Mouse (Mus musculus): ENCODE measurements at regions not wholly inside any gene's neighbourhood (a gene's known extent, or its start where the extent isn't known, plus 50 kb on each side); places are given as distances from the start of the nearest gene placed in this dataset.

DNA sequence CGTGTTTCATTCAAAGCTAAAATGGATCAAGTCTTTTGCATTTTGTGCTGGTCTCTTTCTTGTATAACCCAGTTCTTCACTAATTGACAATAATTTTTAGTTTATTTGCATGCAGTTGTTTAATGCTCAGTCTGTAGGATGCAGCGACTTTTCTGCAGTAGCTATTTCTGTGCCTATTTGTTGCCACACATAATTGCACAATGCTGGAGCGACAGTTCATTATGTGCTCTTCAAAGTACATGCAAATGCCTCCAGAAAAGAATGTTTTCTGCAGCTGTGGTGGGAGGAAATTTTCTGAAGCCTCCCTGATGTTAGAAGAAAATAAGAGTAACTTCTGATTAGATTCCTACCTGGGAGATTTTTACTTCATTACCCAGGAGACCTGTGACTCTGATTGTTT is 491.3 kb downstream of the D3Ertd751e start:
- no peak for TF ChIP-seq HCFC1 (IDR thresholded peaks at IDR 0.05; ENCODE audit: low read depth, low read length)
- TF ChIP-seq MEF2A (IDR thresholded peaks at IDR 0.05; ENCODE audit: borderline replicate concordance, low read depth, low read length) = no peak
- TF ChIP-seq TCF12 (IDR thresholded peaks at IDR 0.05; ENCODE audit: low read depth, low read length) = no peak
- TF ChIP-seq ZNF384 (IDR thresholded peaks at IDR 0.05; ENCODE audit: low read depth, low read length) = no peak
- no peak for TF ChIP-seq MYC (IDR thresholded peaks at IDR 0.05; ENCODE audit: low read depth, low read length)
- TF ChIP-seq IRF4 (IDR thresholded peaks at IDR 0.05; ENCODE audit: low read depth, low read length) = no peak
- TF ChIP-seq KAT2A (IDR thresholded peaks at IDR 0.05; ENCODE audit: insufficient replicate concordance, low read length) = no peak
- no peak for TF ChIP-seq POLR2A (IDR thresholded peaks at IDR 0.05; ENCODE audit: low read depth, low read length)
- TF ChIP-seq MAZ (IDR thresholded peaks at IDR 0.05; ENCODE audit: low read depth, low read length) = no peak
- no peak for TF ChIP-seq USF1 (IDR thresholded peaks at IDR 0.05; ENCODE audit: low read depth, low read length)
- TF ChIP-seq ETS1 (conservative IDR thresholded peaks at IDR 0.05; ENCODE audit: low read depth, low read length) = no peak
- TF ChIP-seq TBP (conservative IDR thresholded peaks at IDR 0.05; ENCODE audit: low read depth, low read length) = no peak
- TF ChIP-seq NELFE (IDR thresholded peaks at IDR 0.05; ENCODE audit: low read depth, low read length) = no peak
- TF ChIP-seq MAX (IDR thresholded peaks at IDR 0.05; ENCODE audit: low read length) = no peak
- TF ChIP-seq MAFK (IDR thresholded peaks at IDR 0.05; ENCODE audit: insufficient replicate concordance, low read length) = no peak
- no peak for TF ChIP-seq JUN (IDR thresholded peaks at IDR 0.05; ENCODE audit: insufficient read depth, low read depth, low read length)
- TF ChIP-seq CHD1 (IDR thresholded peaks at IDR 0.05; ENCODE audit: low read depth, low read length) = no peak
- TF ChIP-seq EP300 (IDR thresholded peaks at IDR 0.05; ENCODE audit: low read length) = no peak
- no peak for TF ChIP-seq BHLHE40 (IDR thresholded peaks at IDR 0.05; ENCODE audit: low read depth, low read length)
- in situ Hi-C loops (cut with MboI; ENCODE audit: low pct_ligation_motif_present, low pct_unique_long_range_greater_than_20kb, low sequenced_read_pairs) (no loop called here), dilution Hi-C loops (cut with MboI; ENCODE audit: extremely low pct_ligation_motif_present, extremely low pct_unique_long_range_greater_than_20kb, low sequenced_read_pairs) (no loop called here)

DNA sequence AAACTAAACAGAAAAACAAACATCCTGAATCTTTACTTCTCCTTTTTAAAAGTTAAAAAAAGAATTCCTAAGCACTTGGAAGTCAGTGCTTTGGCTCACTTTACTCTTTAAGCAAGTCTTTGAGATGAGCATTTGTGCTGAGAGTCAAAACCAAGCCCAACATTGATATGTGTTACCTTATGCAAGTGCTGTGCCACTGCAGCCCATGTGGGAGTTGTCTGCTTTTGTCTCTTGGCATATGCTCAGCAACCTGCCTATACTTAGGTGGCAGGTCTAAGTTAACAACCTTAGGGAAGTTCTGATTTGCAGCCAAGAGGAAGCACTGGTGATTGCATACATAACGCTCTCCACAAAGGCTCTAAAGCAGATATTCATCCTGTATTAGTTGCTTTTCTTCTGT is 493.1 kb downstream of the D3Ertd751e start:
- no peak for DNase-seq (ENCODE audit: extremely low read depth)
- Histone ChIP-seq H3K4me1 (ENCODE audit: control insufficient read depth in 1 of 2, insufficient read depth in 2 of 2) (no peaks in the 10 kb centered on the region), H3K79me2 (replicated peaks; ENCODE audit: control insufficient read depth, extremely low read depth, insufficient read depth, poor library complexity, severe bottlenecking) (no peaks in the 10 kb centered on the region), H3K4me2 (ENCODE audit: insufficient read depth, low read depth, poor library complexity, severe bottlenecking) (no peak overlapping the region), H3K27me3 (replicated peaks) (no peaks in the 10 kb centered on the region), H3K9ac (ENCODE audit: insufficient read depth, low read depth) (no peak overlapping the region), H3K36me3 (replicated peaks in 1 of 2; ENCODE audit: control insufficient read depth in 1 of 2, insufficient read depth in 1 of 2, low read length in 1 of 2) (no peaks in the 10 kb centered on the region), H3K4me3 (replicated peaks in 1 of 3; ENCODE audit: low read depth in 2 of 3, low read length in 2 of 3, poor library complexity in 1 of 3) (no peak overlapping the region), H3K27ac (ENCODE audit: insufficient read depth, low read depth) (no peak overlapping the region), H3K9me3 (replicated peaks; ENCODE audit: low read length) (no peaks in the 10 kb centered on the region)
- no peak for TF ChIP-seq JUND (conservative IDR thresholded peaks at IDR 0.05; ENCODE audit: low read depth, low read length)
- no peak for TF ChIP-seq SIN3A (IDR thresholded peaks at IDR 0.05; ENCODE audit: low read length)
- TF ChIP-seq SMC3 (IDR thresholded peaks at IDR 0.05; ENCODE audit: low read depth, low read length) = no peak
- no peak for TF ChIP-seq ZNF384 (IDR thresholded peaks at IDR 0.05; ENCODE audit: low read depth, low read length)
- no peak for TF ChIP-seq TCF12 (IDR thresholded peaks at IDR 0.05; ENCODE audit: low read depth, low read length)
- TF ChIP-seq E2F4 (IDR thresholded peaks at IDR 0.05; ENCODE audit: insufficient replicate concordance, low read depth, low read length) = no peak
- no peak for TF ChIP-seq CHD1 (IDR thresholded peaks at IDR 0.05; ENCODE audit: low read depth, low read length)
- TF ChIP-seq MEF2A (IDR thresholded peaks at IDR 0.05; ENCODE audit: borderline replicate concordance, low read depth, low read length) = no peak
- TF ChIP-seq MAFK (IDR thresholded peaks at IDR 0.05; ENCODE audit: insufficient replicate concordance, low read length) = no peak
- in situ Hi-C loops (cut with MboI; ENCODE audit: low pct_ligation_motif_present, low pct_unique_long_range_greater_than_20kb, low sequenced_read_pairs) = no loop called here
- dilution Hi-C loops (cut with MboI; ENCODE audit: extremely low pct_ligation_motif_present, extremely low pct_unique_long_range_greater_than_20kb, low sequenced_read_pairs) = no loop called here

More for the DNA sequence above, 491.3 kb downstream of the D3Ertd751e start:
- Histone ChIP-seq H3K9ac (ENCODE audit: insufficient read depth, low read depth) (no peak overlapping the region), H3K4me1 (ENCODE audit: control insufficient read depth in 1 of 2, insufficient read depth in 2 of 2) (no peaks in the 10 kb centered on the region), H3K4me2 (ENCODE audit: insufficient read depth, low read depth, poor library complexity, severe bottlenecking) (no peak overlapping the region), H3K27ac (ENCODE audit: insufficient read depth, low read depth) (no peak overlapping the region), H3K79me2 (replicated peaks; ENCODE audit: control insufficient read depth, extremely low read depth, insufficient read depth, poor library complexity, severe bottlenecking) (no peaks in the 10 kb centered on the region), H3K9me3 (replicated peaks; ENCODE audit: low read length) (no peaks in the 10 kb centered on the region), H3K36me3 (replicated peaks in 1 of 2; ENCODE audit: control insufficient read depth in 1 of 2, insufficient read depth in 1 of 2, low read length in 1 of 2) (no peaks in the 10 kb centered on the region), H3K4me3 (replicated peaks in 1 of 3; ENCODE audit: low read depth in 2 of 3, low read length in 2 of 3, poor library complexity in 1 of 3) (no peak overlapping the region), H3K27me3 (replicated peaks) (no peaks in the 10 kb centered on the region)
- no peak for DNase-seq (ENCODE audit: extremely low read depth)
